Mouse (Mus musculus) erythroblast, adult 5-6 weeks (primary cell): ENCODE data around the gene Aldh5a1. TPM values are rescaled to one million over a fixed set of nuclear protein-coding genes. Genes with fewer than 3 reads are reported as not detected.

Experiments used
- ATAC-seq: replicated peaks from 2 replicates; pipeline ENCODE4 v1.8.0; 2016; ENCODE audit warnings: moderate number of reproducible peaks, mild to moderate bottlenecking, moderate TSS enrichment, inconsistent platforms; ENCODE audit not compliant: poor library complexity, low FRiP score, severe bottlenecking
- total RNA-seq, 2 experiments: library from RNA; stranded (forward) in 1 of 2; stranded (reverse) in 1 of 2; fragments of 150-400 nt in 1 of 2; fragments of 200-764, 138-1000 nt in 1 of 2; gene quantifications; 2 replicates each; pipeline versions ENCODE4 v1.2.3 to v1.2.4; 2015 to 2017; ENCODE audit warnings: low replicate concordance in 2 of 2

Gene Aldh5a1
- total RNA-seq, 2 experiments from 2014 or later, result 0.38 TPM; not detected in 1

DNA sequence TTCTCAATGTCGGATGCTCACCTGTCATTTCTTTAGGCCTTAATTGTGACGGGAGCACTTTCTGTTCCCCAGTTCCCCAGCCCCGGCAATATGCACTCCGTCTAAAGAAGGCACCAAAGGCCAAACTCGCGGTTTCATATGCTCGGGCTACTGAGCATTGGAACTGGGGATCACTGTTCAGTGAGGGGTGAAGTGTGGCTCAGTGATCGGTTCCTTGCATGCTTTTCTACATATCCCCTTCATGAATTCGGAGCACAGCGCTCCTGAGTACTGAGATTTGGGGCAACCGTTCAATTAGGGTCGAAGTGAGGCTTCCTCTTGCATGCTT, 342 bp upstream of the Aldh5a1 start:
- ATAC-seq, result no peak

DNA sequence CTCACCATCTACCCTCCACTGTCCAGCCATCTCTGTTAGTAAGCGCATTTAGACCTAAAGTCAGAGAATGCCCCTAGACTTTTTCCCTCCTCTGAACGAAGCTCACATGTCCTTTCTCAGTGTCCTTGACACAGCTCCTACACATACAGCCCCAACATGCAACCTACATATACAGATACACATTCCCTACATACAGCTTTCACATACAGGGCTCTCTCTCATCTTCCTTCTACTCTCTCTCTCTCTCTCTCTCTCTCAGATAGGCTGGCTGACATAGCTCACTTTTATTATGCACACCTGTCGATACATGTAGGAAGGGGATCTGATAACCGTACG, 721 bp downstream of the Aldh5a1 start:
- no peak for ATAC-seq

DNA sequence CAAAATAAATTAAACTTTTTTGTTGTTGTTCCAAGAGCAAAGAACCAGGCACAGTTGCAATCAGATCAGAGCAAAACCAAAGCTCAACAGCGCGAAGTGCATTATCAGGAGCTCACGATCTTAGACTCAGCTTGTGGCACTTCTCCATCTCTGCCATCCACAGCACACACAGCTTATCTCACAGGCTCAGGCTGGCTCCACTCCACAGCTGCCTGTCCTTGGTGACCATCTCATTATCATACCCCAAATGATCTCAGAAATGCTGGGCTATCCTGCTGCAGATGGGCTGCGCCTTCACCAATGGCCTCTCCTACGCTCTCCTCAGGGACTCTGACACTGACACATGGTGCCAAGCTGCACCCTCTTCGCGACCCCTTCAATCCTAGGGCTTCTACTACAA, 4.3 kb downstream of the Aldh5a1 start:
- no peak for ATAC-seq

DNA sequence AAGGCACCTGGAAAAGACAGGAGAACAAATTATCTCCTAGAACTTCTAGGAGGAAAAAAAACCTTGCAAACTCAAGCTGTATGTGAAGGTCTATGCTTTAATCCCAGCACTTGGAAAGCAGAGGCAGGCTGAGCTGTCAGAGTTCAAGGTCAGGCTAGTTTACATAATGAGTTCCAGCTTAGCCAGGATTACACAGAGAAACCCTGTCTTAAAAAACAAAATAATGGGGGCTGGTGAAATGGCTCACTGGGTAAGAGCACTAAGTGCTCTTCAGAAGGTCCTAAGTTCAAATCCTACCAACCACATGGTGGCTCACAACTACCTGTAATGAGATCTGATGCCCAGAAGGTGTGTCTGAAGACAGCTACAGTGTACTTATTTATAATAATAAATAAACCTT, 6.9 kb downstream of the Aldh5a1 start:
- no peak for ATAC-seq

GRCm38 (mm10) chr13:24923991-24924390, 13.5 kb downstream of the Aldh5a1 start:
- ATAC-seq, result no peak

- ATAC-seq, result no peak
These were observed 16.2 kb downstream of the Aldh5a1 start for GRCm38 (mm10) chr13:24921281-24921680.

DNA sequence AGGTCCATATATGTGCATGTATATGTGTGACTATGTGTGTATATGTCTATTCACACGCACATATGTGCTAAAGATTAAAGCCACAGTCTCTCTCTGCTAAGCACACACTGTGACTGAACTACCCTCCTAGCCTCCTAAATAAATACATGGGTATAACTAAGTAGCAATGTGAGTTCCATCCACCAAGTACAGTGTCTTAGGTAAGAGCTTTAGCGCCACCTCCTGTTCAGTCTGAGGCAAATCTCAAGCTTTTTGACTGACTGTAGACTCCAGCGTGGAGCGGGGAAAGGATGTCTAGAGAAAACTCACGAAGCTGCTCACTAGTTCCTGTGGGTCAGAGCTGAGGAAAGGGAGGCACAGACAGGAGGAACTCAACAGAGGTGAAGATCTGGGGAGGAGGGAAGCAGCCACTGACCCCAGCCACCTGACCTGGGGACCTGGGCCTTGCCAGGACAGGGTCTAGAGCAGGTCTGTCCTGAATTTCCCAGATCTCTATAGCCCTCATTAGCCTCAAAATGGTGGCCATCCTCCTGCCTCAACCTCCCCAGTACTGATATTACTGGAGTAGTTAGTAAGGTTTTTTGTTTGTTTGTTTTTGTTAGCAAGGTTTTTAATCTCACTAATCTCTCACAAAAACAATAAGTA, 17.0 kb downstream of the Aldh5a1 start:
- ATAC-seq, result 0 out of 2 replicates have a peak, but pooled peaks have one; percentile 61

DNA sequence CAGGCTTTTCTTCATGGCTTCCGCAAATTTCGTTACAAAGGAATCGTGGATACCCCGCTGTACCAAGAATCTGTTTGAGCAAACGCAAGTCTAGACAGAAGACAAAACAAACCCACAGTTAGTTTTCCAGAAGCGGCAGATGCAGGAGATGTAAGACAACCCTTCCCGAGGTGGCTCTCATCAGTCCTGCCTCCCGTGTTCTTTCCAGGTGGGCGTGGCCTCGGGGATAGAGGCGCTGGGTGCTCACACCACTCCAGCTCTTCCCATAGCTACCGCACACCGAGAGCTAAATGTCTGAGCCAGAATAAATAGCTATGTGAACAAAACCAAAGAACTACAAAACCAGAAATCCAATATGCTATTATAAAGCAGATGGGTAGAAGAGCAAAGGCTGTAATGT, 21.6 kb downstream of the Aldh5a1 start:
- ATAC-seq, result no peak

- no peak for ATAC-seq
These were observed 22.5 kb downstream of the Aldh5a1 start for GRCm38 (mm10) chr13:24914915-24915314.

- no peak for ATAC-seq
These were observed 23.9 kb downstream of the Aldh5a1 start for GRCm38 (mm10) chr13:24913576-24913975.

- no peak for ATAC-seq
These were observed 28.3 kb downstream of the Aldh5a1 start for GRCm38 (mm10) chr13:24909112-24909511.

DNA sequence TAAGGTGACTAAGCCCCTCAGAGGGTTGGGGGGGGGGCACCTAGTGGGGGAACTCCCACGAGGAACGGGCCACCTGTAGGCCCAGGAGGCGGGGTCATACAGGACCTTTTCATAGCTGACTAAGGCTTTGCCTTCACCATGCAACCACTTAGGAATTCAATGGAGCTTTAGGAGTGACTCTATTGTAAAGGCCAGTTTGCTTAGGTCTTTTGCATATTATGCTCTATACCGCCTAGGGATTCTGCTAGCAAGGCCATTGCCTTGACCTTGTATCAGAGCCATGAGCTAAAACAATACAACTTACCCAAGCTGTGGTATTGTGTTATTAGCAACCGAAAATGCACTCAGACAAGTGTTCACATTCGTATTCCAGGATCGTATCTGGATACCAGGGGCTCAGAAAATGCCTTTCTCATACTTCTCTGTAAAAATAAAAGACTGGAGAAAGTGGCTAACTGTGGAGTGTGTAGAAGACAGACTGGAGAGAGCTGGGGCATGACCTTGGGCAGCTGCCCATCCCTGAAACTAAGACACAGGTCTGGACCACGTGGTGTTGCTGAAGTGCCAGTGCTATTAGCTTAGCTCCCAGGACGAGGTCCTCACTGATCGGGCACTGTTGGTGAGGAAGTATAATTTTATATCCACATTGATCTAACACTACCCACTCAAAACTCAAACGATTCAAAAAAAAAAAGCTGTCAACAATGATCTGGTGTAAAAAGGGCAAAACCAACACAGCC, 30.5 kb downstream of the Aldh5a1 start:
- no peak for ATAC-seq

GRCm38 (mm10) chr13:24905422-24905821, 32.0 kb downstream of the Aldh5a1 start:
- no peak for ATAC-seq

- ATAC-seq, result no peak
These were observed 34.0 kb downstream of the Aldh5a1 start for GRCm38 (mm10) chr13:24903412-24903811.

DNA sequence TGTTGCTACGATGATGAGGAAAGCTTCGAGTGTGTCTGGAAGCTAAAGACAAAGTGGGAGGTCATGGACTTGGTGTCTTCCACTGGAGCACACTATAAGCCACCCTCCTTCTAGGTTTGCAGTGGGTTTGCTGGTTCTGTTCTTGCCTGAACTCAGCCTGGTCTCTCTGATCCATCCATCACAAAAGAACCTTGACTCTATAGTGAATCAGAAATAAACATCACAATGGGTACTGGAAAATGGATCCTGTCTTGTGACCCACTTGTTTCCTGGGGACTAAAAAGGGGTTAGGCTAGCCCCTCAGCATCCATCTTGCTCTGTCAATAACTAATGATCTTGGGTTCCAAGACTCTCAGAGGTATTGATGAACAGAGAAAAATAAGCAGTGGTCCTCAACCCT, 35.5 kb downstream of the Aldh5a1 start:
- no peak for ATAC-seq

DNA sequence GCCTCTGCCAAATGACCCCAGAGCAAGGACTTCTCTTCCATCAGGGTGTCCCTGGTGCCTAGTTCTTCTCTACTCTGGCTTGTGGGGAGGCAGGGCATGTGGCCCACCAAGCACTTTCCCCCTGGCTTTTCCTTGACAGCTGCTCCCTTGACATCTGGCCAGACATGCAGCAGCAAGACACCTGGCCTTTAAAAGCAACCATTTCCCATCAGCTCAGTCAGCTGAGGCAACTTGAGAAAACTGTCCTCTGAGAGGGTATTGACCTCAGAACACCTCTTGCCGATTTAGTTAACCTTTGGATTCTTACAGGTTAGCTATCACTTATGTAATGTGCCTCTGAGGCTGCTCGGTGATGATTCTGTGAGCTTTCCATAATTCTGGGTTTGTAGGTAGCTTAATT, 43.6 kb downstream of the Aldh5a1 start:
- ATAC-seq, result no peak

DNA sequence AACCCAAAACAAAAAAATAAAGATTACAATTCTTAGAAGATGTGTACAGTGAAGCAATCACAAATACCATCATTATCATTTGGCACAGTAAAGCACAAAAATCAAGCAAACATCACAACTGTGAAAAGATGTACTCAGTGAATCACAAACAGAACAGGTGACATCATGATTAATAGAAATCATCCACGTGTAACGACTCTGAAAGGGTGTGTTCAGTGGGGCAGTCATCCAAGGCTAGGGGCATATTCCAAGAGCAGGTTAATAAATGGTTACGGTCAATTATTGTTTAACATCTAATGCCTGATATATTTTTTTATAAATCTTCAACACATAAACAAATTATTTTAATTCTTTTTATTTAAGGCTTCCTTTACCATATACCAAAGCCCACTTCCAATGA, 44.9 kb downstream of the Aldh5a1 start:
- ATAC-seq, result no peak

DNA sequence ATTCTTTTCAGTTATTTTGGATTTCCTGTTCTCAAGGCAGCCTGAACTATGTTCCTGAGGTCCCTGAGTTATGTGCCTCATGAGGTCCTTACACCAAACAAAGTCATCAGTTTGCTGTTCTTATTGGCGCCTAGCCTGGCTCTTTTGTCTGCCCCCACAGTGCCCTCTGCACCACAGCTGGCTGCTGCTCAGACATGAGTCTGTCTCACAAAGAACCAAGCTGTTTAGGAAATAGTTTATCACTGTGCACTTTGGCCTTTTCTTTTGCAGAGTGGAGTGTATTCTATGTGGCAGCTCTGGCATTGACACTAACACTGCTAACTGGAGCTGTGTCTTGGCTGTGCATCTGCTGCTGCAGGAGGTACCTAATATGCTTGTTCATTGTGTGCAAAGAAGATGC, 47.9 kb downstream of the Aldh5a1 start:
- ATAC-seq, result no peak

DNA sequence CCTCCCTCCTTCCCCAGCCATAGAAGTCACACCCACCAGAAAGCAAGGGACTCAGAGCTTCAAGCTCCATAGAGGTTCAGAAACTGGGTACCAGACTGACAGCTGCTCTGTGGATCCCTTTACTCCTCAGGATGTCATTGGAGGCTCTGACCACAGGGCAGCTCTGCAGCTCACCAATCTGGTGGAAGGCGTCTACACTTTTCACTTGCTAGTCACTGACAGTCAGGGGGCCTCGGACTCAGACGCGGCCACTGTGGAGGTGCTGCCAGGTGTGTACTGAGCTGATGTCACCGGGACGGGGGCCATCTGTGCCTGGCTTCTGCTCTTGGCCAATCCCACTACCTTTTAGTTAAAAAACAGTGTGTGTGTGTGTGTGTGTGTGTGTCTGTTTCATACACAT, 55.0 kb downstream of the Aldh5a1 start:
- no peak for ATAC-seq

DNA sequence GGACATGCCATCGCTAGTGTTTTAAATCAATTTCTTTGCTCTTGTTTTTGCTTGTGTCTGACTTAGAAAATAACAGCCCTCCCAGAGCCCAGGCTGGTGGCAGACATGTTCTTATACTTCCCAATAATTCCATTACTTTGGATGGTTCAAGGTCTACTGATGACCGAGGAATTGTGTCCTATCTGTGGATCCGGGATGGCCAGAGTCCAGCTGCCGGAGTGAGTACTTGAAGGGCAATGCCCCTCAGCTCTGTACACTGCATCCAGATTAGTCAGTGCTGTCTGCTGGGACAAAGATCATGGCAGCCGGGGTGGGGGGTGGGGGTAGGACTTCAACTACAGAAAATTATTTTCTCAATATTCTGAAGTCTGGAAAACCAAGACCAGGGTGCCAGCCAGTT, 56.8 kb downstream of the Aldh5a1 start:
- ATAC-seq, result no peak

DNA sequence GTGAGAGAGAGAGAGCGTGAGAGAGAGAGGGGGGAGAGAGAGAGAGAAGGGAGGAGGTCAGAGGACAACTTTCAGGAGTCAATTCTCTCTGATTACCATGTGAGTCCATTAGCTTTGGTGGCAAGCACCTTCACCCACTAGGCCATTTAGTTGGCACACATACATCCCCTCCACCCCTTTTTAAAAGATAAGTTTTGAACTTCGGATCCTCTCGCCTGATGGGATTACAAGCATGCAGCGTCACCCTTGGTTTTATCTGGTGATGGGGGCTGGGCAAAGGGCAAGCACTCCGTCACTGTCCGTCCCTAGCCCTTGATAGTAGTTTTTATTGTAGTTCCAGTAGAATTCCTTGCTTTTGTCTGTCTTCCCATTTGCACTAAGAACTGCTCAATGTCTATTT, 57.3 kb downstream of the Aldh5a1 start:
- ATAC-seq, result no peak
